Mouse (Mus musculus): ENCODE results near the gene Als2.

The Als2 gene

GRCm38 (mm10) chr1:59236856-59237441 is at the start of gene Als2:
Als2 (minus strand) TSS chr1:59237231.
- peak; percentile 100 for DNase-seq (ENCODE audit: low read depth, low spot score)

GRCm38 (mm10) chr1:59286316-59286850 is 49.4 kb upstream of the Als2 start:
- DNase-seq (ENCODE audit: low read depth, low spot score), result peak; percentile 69

- DNase-seq (ENCODE audit: low read depth, low spot score), result peak; percentile 15
Observed at GRCm38 (mm10) chr1:59285880-59286279, 48.8 kb upstream of the Als2 start.

GRCm38 (mm10) chr1:59272189-59272588 is 35.2 kb upstream of the Als2 start:
- DNase-seq (ENCODE audit: low read depth, low spot score), result no peak

- DNase-seq (ENCODE audit: low read depth, low spot score), result no peak
Observed at GRCm38 (mm10) chr1:59269951-59270689, 33.1 kb upstream of the Als2 start.

GRCm38 (mm10) chr1:59269466-59269865 is 32.4 kb upstream of the Als2 start:
- DNase-seq (ENCODE audit: low read depth, low spot score), result no peak

- DNase-seq (ENCODE audit: low read depth, low spot score), result peak; percentile 32
Observed at GRCm38 (mm10) chr1:59268931-59269330, 31.9 kb upstream of the Als2 start.

GRCm38 (mm10) chr1:59257736-59258135 is 20.7 kb upstream of the Als2 start:
- no peak for DNase-seq (ENCODE audit: low read depth, low spot score)

- peak; percentile 81 for DNase-seq (ENCODE audit: low read depth, low spot score)
Observed at GRCm38 (mm10) chr1:59256751-59257231, 19.8 kb upstream of the Als2 start, which contains the start of gene Cdk15. Cdk15 (plus strand) TSS chr1:59256906.

GRCm38 (mm10) chr1:59253301-59253909 is 16.4 kb upstream of the Als2 start:
- no peak for DNase-seq (ENCODE audit: low read depth, low spot score)

GRCm38 (mm10) chr1:59252762-59253161 is 15.7 kb upstream of the Als2 start:
- DNase-seq (ENCODE audit: low read depth, low spot score), result peak; percentile 57

- DNase-seq (ENCODE audit: low read depth, low spot score), result peak; percentile 83
Observed at GRCm38 (mm10) chr1:59247602-59248001, 10.6 kb upstream of the Als2 start.

- peak; percentile 55 for DNase-seq (ENCODE audit: low read depth, low spot score)
Observed at GRCm38 (mm10) chr1:59243770-59244169, 6.7 kb upstream of the Als2 start.

- peak; percentile 83 for DNase-seq (ENCODE audit: low read depth, low spot score)
Observed at GRCm38 (mm10) chr1:59237614-59238211, 682 bp upstream of the Als2 start.

GRCm38 (mm10) chr1:59229187-59229586 is 7.8 kb downstream of the Als2 start:
- DNase-seq (ENCODE audit: low read depth, low spot score), result no peak

GRCm38 (mm10) chr1:59228552-59228951 is 8.5 kb downstream of the Als2 start:
- DNase-seq (ENCODE audit: low read depth, low spot score), result no peak

GRCm38 (mm10) chr1:59222101-59222825 is 14.8 kb downstream of the Als2 start:
- DNase-seq (ENCODE audit: low read depth, low spot score), result no peak

- DNase-seq (ENCODE audit: low read depth, low spot score), result no peak
Observed at GRCm38 (mm10) chr1:59221591-59221990, 15.4 kb downstream of the Als2 start.

GRCm38 (mm10) chr1:59220371-59220770 is 16.7 kb downstream of the Als2 start:
- DNase-seq (ENCODE audit: low read depth, low spot score), result peak; percentile 43

- no peak for DNase-seq (ENCODE audit: low read depth, low spot score)
Observed at GRCm38 (mm10) chr1:59215446-59215845, 21.6 kb downstream of the Als2 start.

- DNase-seq (ENCODE audit: low read depth, low spot score), result peak; percentile 23
Observed at GRCm38 (mm10) chr1:59212951-59213350, 24.1 kb downstream of the Als2 start.
